Mouse (Mus musculus): Measurements from ENCODE around the gene Edem3.

Gene Edem3

GRCm38 (mm10) chr1:151713622-151714021 lies 41.5 kb upstream of the Edem3 start:
- H3K36me3 ChIP-seq (ENCODE audit: insufficient read depth, low read length) = peaks cover 10% of the 10 kb centered on the region; the same call in 1 of the 2 replicates
- no peaks in the 10 kb centered on the region; the same call in 1 of the 2 replicates for H3K9me3 ChIP-seq (ENCODE audit: low read length)
- H3K27me3 ChIP-seq (ENCODE audit: insufficient read depth, low read length) = no peaks in the 10 kb centered on the region
- peaks cover 24% of the 10 kb centered on the region for H3K4me1 ChIP-seq (replicated peaks; ENCODE audit: low read depth, low read length)
- H3K4me3 ChIP-seq (replicated peaks; ENCODE audit: low read length) = no peak overlapping the region
- TF ChIP-seq POU5F1 (IDR thresholded peaks at IDR 0.05; ENCODE audit: borderline replicate concordance, low read length) = no peak

- H3K4me1 ChIP-seq (replicated peaks; ENCODE audit: low read depth, low read length) = peaks cover 24% of the 10 kb centered on the region
- peaks cover 10% of the 10 kb centered on the region; the same call in 1 of the 2 replicates for H3K36me3 ChIP-seq (ENCODE audit: insufficient read depth, low read length)
- no peak overlapping the region for H3K4me3 ChIP-seq (replicated peaks; ENCODE audit: low read length)
- no peaks in the 10 kb centered on the region for H3K27me3 ChIP-seq (ENCODE audit: insufficient read depth, low read length)
- H3K9me3 ChIP-seq (ENCODE audit: low read length) = no peaks in the 10 kb centered on the region; the same call in 1 of the 2 replicates
- TF ChIP-seq POU5F1 (IDR thresholded peaks at IDR 0.05; ENCODE audit: borderline replicate concordance, low read length) (no peak), CTCF (conservative IDR thresholded peaks at IDR 0.05; ENCODE audit: low read length) (peak; percentile 13; the same call in 1 of the 2 replicates)
Observed at GRCm38 (mm10) chr1:151716024-151716710, 39.0 kb upstream of the Edem3 start.

GRCm38 (mm10) chr1:151717624-151718023 lies 37.5 kb upstream of the Edem3 start:
- Histone ChIP-seq H3K9me3 (ENCODE audit: low read length) (no peaks in the 10 kb centered on the region; the same call in 1 of the 2 replicates), H3K36me3 (ENCODE audit: insufficient read depth, low read length) (peaks cover 10% of the 10 kb centered on the region; the same call in 1 of the 2 replicates), H3K4me1 (replicated peaks; ENCODE audit: low read depth, low read length) (peaks cover 16% of the 10 kb centered on the region), H3K4me3 (replicated peaks; ENCODE audit: low read length) (no peak overlapping the region), H3K27me3 (ENCODE audit: insufficient read depth, low read length) (no peaks in the 10 kb centered on the region)
- no peak for TF ChIP-seq CTCF (conservative IDR thresholded peaks at IDR 0.05; ENCODE audit: low read length)
- no peak for TF ChIP-seq POU5F1 (IDR thresholded peaks at IDR 0.05; ENCODE audit: borderline replicate concordance, low read length)
- TF ChIP-seq NANOG (IDR thresholded peaks at IDR 0.05; ENCODE audit: borderline replicate concordance, low read length) = no peak

- no peak for TF ChIP-seq NANOG (IDR thresholded peaks at IDR 0.05; ENCODE audit: borderline replicate concordance, low read length)
- no peak for TF ChIP-seq CTCF (conservative IDR thresholded peaks at IDR 0.05; ENCODE audit: low read length)
- no peak for TF ChIP-seq POU5F1 (IDR thresholded peaks at IDR 0.05; ENCODE audit: borderline replicate concordance, low read length)
- H3K4me3 ChIP-seq (replicated peaks; ENCODE audit: low read length) = no peak overlapping the region
- H3K4me1 ChIP-seq (replicated peaks; ENCODE audit: low read depth, low read length) = peaks cover 8% of the 10 kb centered on the region
- H3K27me3 ChIP-seq (ENCODE audit: insufficient read depth, low read length) = no peaks in the 10 kb centered on the region
- H3K36me3 ChIP-seq (ENCODE audit: insufficient read depth, low read length) = peaks cover 10% of the 10 kb centered on the region; the same call in 1 of the 2 replicates
- H3K9me3 ChIP-seq (ENCODE audit: low read length) = no peaks in the 10 kb centered on the region; the same call in 1 of the 2 replicates
Observed at GRCm38 (mm10) chr1:151718575-151718974, 36.6 kb upstream of the Edem3 start.

- no peak for TF ChIP-seq CTCF (conservative IDR thresholded peaks at IDR 0.05; ENCODE audit: low read length)
- no peak for TF ChIP-seq POU5F1 (IDR thresholded peaks at IDR 0.05; ENCODE audit: borderline replicate concordance, low read length)
- TF ChIP-seq NANOG (IDR thresholded peaks at IDR 0.05; ENCODE audit: borderline replicate concordance, low read length) = no peak
- H3K36me3 ChIP-seq (ENCODE audit: insufficient read depth, low read length) = peaks cover 10% of the 10 kb centered on the region; the same call in 1 of the 2 replicates
- H3K9me3 ChIP-seq (ENCODE audit: low read length) = no peaks in the 10 kb centered on the region; the same call in 1 of the 2 replicates
- H3K27me3 ChIP-seq (ENCODE audit: insufficient read depth, low read length) = no peaks in the 10 kb centered on the region
- H3K4me3 ChIP-seq (replicated peaks; ENCODE audit: low read length) = no peak overlapping the region
- H3K4me1 ChIP-seq (replicated peaks; ENCODE audit: low read depth, low read length) = peaks cover 8% of the 10 kb centered on the region
Observed at GRCm38 (mm10) chr1:151719911-151720310, 35.3 kb upstream of the Edem3 start.

- Histone ChIP-seq H3K36me3 (ENCODE audit: insufficient read depth, low read length) (peaks cover 10% of the 10 kb centered on the region; the same call in 1 of the 2 replicates), H3K4me3 (replicated peaks; ENCODE audit: low read length) (no peak overlapping the region), H3K9me3 (ENCODE audit: low read length) (no peaks in the 10 kb centered on the region; the same call in 1 of the 2 replicates), H3K27me3 (ENCODE audit: insufficient read depth, low read length) (no peaks in the 10 kb centered on the region), H3K4me1 (replicated peaks; ENCODE audit: low read depth, low read length) (peaks cover 8% of the 10 kb centered on the region)
- TF ChIP-seq POU5F1 (IDR thresholded peaks at IDR 0.05; ENCODE audit: borderline replicate concordance, low read length) (no peak), CTCF (conservative IDR thresholded peaks at IDR 0.05; ENCODE audit: low read length) (no peak), NANOG (IDR thresholded peaks at IDR 0.05; ENCODE audit: borderline replicate concordance, low read length) (no peak)
Observed at GRCm38 (mm10) chr1:151720566-151720965, 34.6 kb upstream of the Edem3 start.

GRCm38 (mm10) chr1:151721357-151721983 lies 33.7 kb upstream of the Edem3 start:
- Histone ChIP-seq H3K9me3 (ENCODE audit: low read length) (no peaks in the 10 kb centered on the region), H3K4me3 (replicated peaks; ENCODE audit: low read length) (no peak overlapping the region), H3K27me3 (ENCODE audit: insufficient read depth, low read length) (no peaks in the 10 kb centered on the region), H3K36me3 (ENCODE audit: insufficient read depth, low read length) (peaks cover 10% of the 10 kb centered on the region; the same call in 1 of the 2 replicates), H3K4me1 (replicated peaks; ENCODE audit: low read depth, low read length) (peaks cover 3% of the 10 kb centered on the region)
- TF ChIP-seq NANOG (IDR thresholded peaks at IDR 0.05; ENCODE audit: borderline replicate concordance, low read length) (no peak), POU5F1 (IDR thresholded peaks at IDR 0.05; ENCODE audit: borderline replicate concordance, low read length) (no peak), CTCF (conservative IDR thresholded peaks at IDR 0.05; ENCODE audit: low read length) (no peak)

- Histone ChIP-seq H3K9me3 (ENCODE audit: low read length) (no peaks in the 10 kb centered on the region), H3K27me3 (ENCODE audit: insufficient read depth, low read length) (no peaks in the 10 kb centered on the region), H3K36me3 (ENCODE audit: insufficient read depth, low read length) (no peaks in the 10 kb centered on the region), H3K4me1 (replicated peaks; ENCODE audit: low read depth, low read length) (no peaks in the 10 kb centered on the region), H3K4me3 (replicated peaks; ENCODE audit: low read length) (no peak overlapping the region)
- TF ChIP-seq POU5F1 (IDR thresholded peaks at IDR 0.05; ENCODE audit: borderline replicate concordance, low read length) (no peak), NANOG (IDR thresholded peaks at IDR 0.05; ENCODE audit: borderline replicate concordance, low read length) (no peak), CTCF (conservative IDR thresholded peaks at IDR 0.05; ENCODE audit: low read length) (no peak)
Observed at GRCm38 (mm10) chr1:151723771-151724170, 31.4 kb upstream of the Edem3 start.

Measured in E14TG2a.4 (cell line).